Mouse (Mus musculus) stomach, embryonic 14.5 days (tissue): Measurements from ENCODE around the gene Mmp15. TPM values are rescaled to one million over a fixed set of nuclear protein-coding genes. Genes with fewer than 3 reads are reported as not detected.
"Not testable (repeated sequence)": the region's sequence is repeated elsewhere in the genome, so short reads cannot be mapped to it uniquely, and the experiment has no call there.

Source experiments
- ATAC-seq: fragments of 200-750 bp; cut with Nextera tagmentation; 2 replicates; pipeline ENCODE4 v1.8.0; 2017; ENCODE audit warnings: low read depth, moderate TSS enrichment; ENCODE audit not compliant: insufficient number of reproducible peaks, insufficient read depth, low FRiP score
- H3K27ac ChIP-seq: fragments of 300-500 bp; sonication (generic); 2 replicates; pipeline ENCODE4 v1.5.1; 2014; ENCODE audit warnings: mild to moderate bottlenecking, low read length, moderate library complexity, mixed read lengths
- H3K27me3 ChIP-seq: fragments of 300-500 bp; sonication (generic); 2 replicates; pipeline ENCODE4 v1.6.1; 2014; ENCODE audit warnings: low read length, control low read depth, mixed read lengths; ENCODE audit not compliant: control insufficient read depth, insufficient read depth
- H3K36me3 ChIP-seq: fragments of 300-500 bp; sonication (generic); 2 replicates; pipeline ENCODE4 v1.6.1; 2014; ENCODE audit warnings: mild to moderate bottlenecking, control low read depth, low read length, moderate library complexity, mixed read lengths; ENCODE audit not compliant: control insufficient read depth, insufficient read depth
- H3K4me1 ChIP-seq: fragments of 300-500 bp; sonication (generic); 2 replicates; pipeline ENCODE4 v1.6.1; 2014; ENCODE audit warnings: low read length, control low read depth, mixed read lengths; ENCODE audit not compliant: control insufficient read depth, insufficient read depth
- H3K4me2 ChIP-seq: fragments of 300-500 bp; sonication (generic); replicated peaks from 2 replicates; pipeline ENCODE4 v1.6.1; 2014; ENCODE audit warnings: low read depth, low read length, control low read depth
- H3K4me3 ChIP-seq: fragments of 300-500 bp; sonication (generic); 2 replicates; pipeline ENCODE4 v1.5.1; 2014; ENCODE audit warnings: low read depth, low read length, control low read depth
- H3K9ac ChIP-seq: fragments of 300-500 bp; sonication (generic); replicated peaks from 2 replicates; pipeline ENCODE4 v1.6.1; 2014; ENCODE audit warnings: low read depth, mild to moderate bottlenecking, control low read depth, low read length, moderate library complexity, mixed read lengths
- H3K9me3 ChIP-seq: fragments of 300-500 bp; sonication (generic); 2 replicates; pipeline ENCODE4 v1.6.1; 2016; ENCODE audit warnings: low read depth, low read length, control low read depth; ENCODE audit not compliant: control insufficient read depth
- WGBS: fragments of 180-500 bp; shearing (Covaris S2); extraction: QIAGEN DNeasy Blood & Tissue Kit; methylation state at CpG from one replicate; pipeline ENCODE4 v1.1.7; 2014; 5-methylcytosine and 5-hydroxymethylcytosine counted together
- polyA plus RNA-seq: library from polyadenylated mRNA; unstranded; fragments of >200 nt; fragmentation: Nextera tagmentation; extraction: Ambion mirVana; gene quantifications from 2 replicates; pipeline ENCODE4 v1.2.1, GENCODE M21; 2014

Gene Mmp15
- polyA plus RNA-seq, 1 experiment from 2014 or later = 21.5 TPM

- ATAC-seq = peak; percentile 84
- peaks cover 14% of the 10 kb centered on the region for H3K4me1 ChIP-seq
- H3K9ac ChIP-seq = no peak overlapping the region
- H3K9me3 ChIP-seq = no peaks in the 10 kb centered on the region
- 6% methylated on average over 7 of the region's 7 CpGs for WGBS
- no peak overlapping the region for H3K4me3 ChIP-seq
- no peak overlapping the region for H3K4me2 ChIP-seq
- H3K36me3 ChIP-seq = no peaks in the 10 kb centered on the region
- peak overlapping the region; percentile 89 for H3K27ac ChIP-seq
- no peaks in the 10 kb centered on the region for H3K27me3 ChIP-seq
Observed at GRCm38 (mm10) chr8:95377863-95378291, 25.8 kb downstream of the Mmp15 start.

GRCm38 (mm10) chr8:95378928-95379327, 26.9 kb downstream of the Mmp15 start:
- WGBS = 96% methylated on average over 11 of the region's 11 CpGs
- not testable (repeated sequence) for H3K4me2 ChIP-seq, H3K9me3 ChIP-seq, H3K27me3 ChIP-seq, H3K27ac ChIP-seq, H3K4me3 ChIP-seq, H3K36me3 ChIP-seq, ATAC-seq, H3K9ac ChIP-seq
- peaks cover 14% of the 10 kb centered on the region for H3K4me1 ChIP-seq

GRCm38 (mm10) chr8:95380953-95381352, 28.9 kb downstream of the Mmp15 start:
- Histone ChIP-seq H3K9me3 (no peaks in the 10 kb centered on the region), H3K4me3 (no peak overlapping the region), H3K27me3 (no peaks in the 10 kb centered on the region), H3K4me1 (peaks cover 14% of the 10 kb centered on the region), H3K9ac (no peak overlapping the region), H3K36me3 (no peaks in the 10 kb centered on the region), H3K4me2 (no peak overlapping the region), H3K27ac (no peak overlapping the region)
- no peak for ATAC-seq

- ATAC-seq = no peak
- H3K27ac ChIP-seq = no peak overlapping the region
- no peaks in the 10 kb centered on the region for H3K9me3 ChIP-seq
- H3K4me3 ChIP-seq = no peak overlapping the region
- H3K27me3 ChIP-seq = no peaks in the 10 kb centered on the region
- no peaks in the 10 kb centered on the region for H3K36me3 ChIP-seq
- no peak overlapping the region for H3K4me2 ChIP-seq
- WGBS = 85% methylated on average over 3 of the region's 3 CpGs
- no peak overlapping the region for H3K9ac ChIP-seq
- peaks cover 14% of the 10 kb centered on the region for H3K4me1 ChIP-seq
Observed at GRCm38 (mm10) chr8:95381595-95381994, 29.5 kb downstream of the Mmp15 start.

GRCm38 (mm10) chr8:95384501-95384900, 32.4 kb downstream of the Mmp15 start:
- 84% methylated on average over 3 of the region's 3 CpGs for WGBS
- H3K9me3 ChIP-seq = no peaks in the 10 kb centered on the region
- H3K4me1 ChIP-seq = no peaks in the 10 kb centered on the region
- H3K9ac ChIP-seq = no peak overlapping the region
- no peaks in the 10 kb centered on the region for H3K36me3 ChIP-seq
- no peaks in the 10 kb centered on the region for H3K27me3 ChIP-seq
- H3K4me2 ChIP-seq = no peak overlapping the region
- H3K4me3 ChIP-seq = no peak overlapping the region
- ATAC-seq = no peak
- no peak overlapping the region for H3K27ac ChIP-seq

GRCm38 (mm10) chr8:95386037-95386436, 34.0 kb downstream of the Mmp15 start:
- Histone ChIP-seq H3K27ac (no peak overlapping the region), H3K9me3 (no peaks in the 10 kb centered on the region), H3K36me3 (no peaks in the 10 kb centered on the region), H3K4me1 (no peaks in the 10 kb centered on the region), H3K4me3 (no peak overlapping the region), H3K4me2 (no peak overlapping the region), H3K27me3 (no peaks in the 10 kb centered on the region), H3K9ac (no peak overlapping the region)
- 69% methylated on average over 5 of the region's 5 CpGs for WGBS
- ATAC-seq = no peak

- no peak overlapping the region for H3K27ac ChIP-seq
- no peak for ATAC-seq
- no peaks in the 10 kb centered on the region for H3K4me1 ChIP-seq
- 85% methylated on average over 10 of the region's 10 CpGs for WGBS
- H3K9ac ChIP-seq = no peak overlapping the region
- H3K36me3 ChIP-seq = no peaks in the 10 kb centered on the region
- no peak overlapping the region for H3K4me2 ChIP-seq
- no peaks in the 10 kb centered on the region for H3K9me3 ChIP-seq
- no peak overlapping the region for H3K4me3 ChIP-seq
- no peaks in the 10 kb centered on the region for H3K27me3 ChIP-seq
Observed at GRCm38 (mm10) chr8:95387221-95387620, 35.2 kb downstream of the Mmp15 start.

GRCm38 (mm10) chr8:95387936-95388335, 35.9 kb downstream of the Mmp15 start:
- H3K4me2 ChIP-seq = no peak overlapping the region
- H3K4me3 ChIP-seq = no peak overlapping the region
- H3K9ac ChIP-seq = no peak overlapping the region
- H3K27ac ChIP-seq = no peak overlapping the region
- H3K27me3 ChIP-seq = no peaks in the 10 kb centered on the region
- no peaks in the 10 kb centered on the region for H3K4me1 ChIP-seq
- H3K9me3 ChIP-seq = no peaks in the 10 kb centered on the region
- no peaks in the 10 kb centered on the region for H3K36me3 ChIP-seq
- WGBS = 80% methylated on average over 7 of the region's 7 CpGs
- no peak for ATAC-seq

GRCm38 (mm10) chr8:95390312-95390711, 38.2 kb downstream of the Mmp15 start:
- H3K4me3 ChIP-seq = no peak overlapping the region
- H3K27me3 ChIP-seq = no peaks in the 10 kb centered on the region
- no peak overlapping the region for H3K9ac ChIP-seq
- H3K9me3 ChIP-seq = no peaks in the 10 kb centered on the region
- no peak overlapping the region for H3K4me2 ChIP-seq
- no peak overlapping the region for H3K27ac ChIP-seq
- 57% methylated on average over 4 of the region's 4 CpGs for WGBS
- H3K4me1 ChIP-seq = peaks cover 5% of the 10 kb centered on the region
- no peaks in the 10 kb centered on the region for H3K36me3 ChIP-seq
- ATAC-seq = no peak
